Mouse (Mus musculus) heart, embryonic 15.5 days (tissue): Measurements from ENCODE around the gene Iqschfp. TPM values are rescaled to one million over a fixed set of nuclear protein-coding genes. Genes with fewer than 3 reads are reported as not detected.

Experiments
- ATAC-seq: fragments of 200-750 bp; cut with Nextera tagmentation; replicated peaks from 2 replicates; pipeline ENCODE4 v1.8.0; 2017; ENCODE audit warnings: low read depth, moderate TSS enrichment; ENCODE audit not compliant: insufficient number of reproducible peaks, insufficient read depth, low FRiP score
- H3K27ac ChIP-seq: fragments of 300-500 bp; sonication (generic); 2 replicates; pipeline ENCODE4 v1.5.1; 2015; ENCODE audit warnings: mild to moderate bottlenecking, inconsistent platforms
- H3K27me3 ChIP-seq: fragments of 300-500 bp; sonication (generic); 2 replicates; pipeline ENCODE4 v1.6.1; 2015; ENCODE audit warnings: inconsistent platforms
- H3K36me3 ChIP-seq: fragments of 300-500 bp; sonication (generic); 2 replicates; pipeline ENCODE4 v1.6.1; 2015; ENCODE audit warnings: mild to moderate bottlenecking, inconsistent platforms
- H3K4me1 ChIP-seq: fragments of 300-500 bp; sonication (generic); replicated peaks from 2 replicates; pipeline ENCODE4 v1.6.1; 2015; ENCODE audit warnings: inconsistent platforms
- H3K4me2 ChIP-seq: fragments of 300-500 bp; sonication (generic); 2 replicates; pipeline ENCODE4 v1.6.1; 2015; ENCODE audit warnings: inconsistent platforms, mild to moderate bottlenecking, moderate library complexity
- H3K4me3 ChIP-seq: fragments of 300-500 bp; sonication (generic); 2 replicates; pipeline ENCODE4 v1.5.1; 2015; ENCODE audit warnings: mild to moderate bottlenecking, inconsistent platforms
- H3K9ac ChIP-seq: fragments of 300-500 bp; sonication (generic); 2 replicates; pipeline ENCODE4 v1.6.1; 2015; ENCODE audit warnings: mild to moderate bottlenecking, inconsistent platforms
- H3K9me3 ChIP-seq: fragments of 300-500 bp; sonication (generic); replicated peaks from 2 replicates; pipeline ENCODE4 v1.6.1; 2016; ENCODE audit warnings: inconsistent platforms
- WGBS: fragments of 180-500 bp; shearing (Covaris S2); methylation state at CpG from one replicate; pipeline ENCODE4 v1.1.7; 2015; ENCODE audit warnings: mixed read lengths; 5-methylcytosine and 5-hydroxymethylcytosine counted together
- polyA plus RNA-seq: library from polyadenylated mRNA; unstranded; fragments of >200 nt; fragmentation: Nextera tagmentation; extraction: Ambion mirVana; gene quantifications from 2 replicates; pipeline ENCODE4 v1.2.1, GENCODE M21; 2015

The Iqschfp gene
- polyA plus RNA-seq, 1 experiment from 2014 or later = not detected

GRCm38 (mm10) chr3:68405724-68406123, 513.7 kb downstream of the Iqschfp start:
- Histone ChIP-seq H3K27me3 (no peaks in the 10 kb centered on the region), H3K27ac (no peak overlapping the region), H3K4me1 (peaks cover 2% of the 10 kb centered on the region; the same call in 1 of the 2 replicates), H3K9ac (no peak overlapping the region), H3K36me3 (no peaks in the 10 kb centered on the region), H3K9me3 (no peaks in the 10 kb centered on the region), H3K4me2 (0 out of 2 replicates have a peak overlapping the region, but pooled peaks have one; percentile 11), H3K4me3 (no peak overlapping the region)
- 39% methylated on average over 5 of the region's 5 CpGs for WGBS
- ATAC-seq = no peak

GRCm38 (mm10) chr3:68412262-68412661, 520.2 kb downstream of the Iqschfp start:
- H3K27me3 ChIP-seq = no peaks in the 10 kb centered on the region
- WGBS = 20% methylated on average over 3 of the region's 3 CpGs
- no peak overlapping the region for H3K9ac ChIP-seq

GRCm38 (mm10) chr3:68419792-68420191, 527.8 kb downstream of the Iqschfp start:
- no peaks in the 10 kb centered on the region for H3K4me1 ChIP-seq

More at GRCm38 (mm10) chr3:68412262-68412661, 520.2 kb downstream of the Iqschfp start:
- Histone ChIP-seq H3K27ac (no peak overlapping the region), H3K4me1 (no peaks in the 10 kb centered on the region; the same call in 1 of the 2 replicates), H3K9me3 (no peaks in the 10 kb centered on the region), H3K36me3 (no peaks in the 10 kb centered on the region), H3K4me2 (no peak overlapping the region), H3K4me3 (no peak overlapping the region)
- ATAC-seq = no peak

GRCm38 (mm10) chr3:68420927-68421326, 528.9 kb downstream of the Iqschfp start:
- ATAC-seq = no peak
- Histone ChIP-seq H3K9me3 (no peaks in the 10 kb centered on the region), H3K9ac (no peak overlapping the region), H3K4me1 (no peaks in the 10 kb centered on the region), H3K4me2 (no peak overlapping the region), H3K27ac (no peak overlapping the region), H3K36me3 (no peaks in the 10 kb centered on the region), H3K27me3 (peaks cover 5% of the 10 kb centered on the region; the same call in 1 of the 2 replicates), H3K4me3 (no peak overlapping the region)
- WGBS = 62% methylated on average over 2 of the region's 2 CpGs

More at GRCm38 (mm10) chr3:68419792-68420191, 527.8 kb downstream of the Iqschfp start:
- Histone ChIP-seq H3K36me3 (no peaks in the 10 kb centered on the region), H3K9me3 (no peaks in the 10 kb centered on the region), H3K27me3 (peaks cover 5% of the 10 kb centered on the region; the same call in 1 of the 2 replicates), H3K4me2 (no peak overlapping the region), H3K9ac (no peak overlapping the region), H3K27ac (no peak overlapping the region), H3K4me3 (no peak overlapping the region)
- ATAC-seq = no peak
- WGBS = 84% methylated on average over 4 of the region's 4 CpGs

GRCm38 (mm10) chr3:68421849-68422248, 529.8 kb downstream of the Iqschfp start:
- Histone ChIP-seq H3K27ac (no peak overlapping the region), H3K9ac (no peak overlapping the region), H3K27me3 (peaks cover 5% of the 10 kb centered on the region; the same call in 1 of the 2 replicates), H3K4me3 (no peak overlapping the region), H3K9me3 (no peaks in the 10 kb centered on the region), H3K36me3 (no peaks in the 10 kb centered on the region), H3K4me1 (no peaks in the 10 kb centered on the region), H3K4me2 (no peak overlapping the region)
- WGBS = 91% methylated on average over 2 of the region's 2 CpGs
- ATAC-seq = no peak

GRCm38 (mm10) chr3:68428081-68428480, 536.0 kb downstream of the Iqschfp start:
- Histone ChIP-seq H3K4me3 (no peak overlapping the region), H3K9ac (no peak overlapping the region), H3K4me2 (no peak overlapping the region), H3K9me3 (no peaks in the 10 kb centered on the region), H3K27me3 (no peaks in the 10 kb centered on the region), H3K4me1 (no peaks in the 10 kb centered on the region), H3K36me3 (no peaks in the 10 kb centered on the region), H3K27ac (no peak overlapping the region)
- ATAC-seq = no peak
- WGBS = 86% methylated on average over 5 of the region's 5 CpGs

GRCm38 (mm10) chr3:68434435-68434834, 542.4 kb downstream of the Iqschfp start:
- no peak overlapping the region for H3K4me3 ChIP-seq
- no peaks in the 10 kb centered on the region for H3K4me1 ChIP-seq
- no peaks in the 10 kb centered on the region for H3K9me3 ChIP-seq
- no peak for ATAC-seq
- no peak overlapping the region for H3K9ac ChIP-seq
- no peak overlapping the region for H3K4me2 ChIP-seq
- H3K36me3 ChIP-seq = no peaks in the 10 kb centered on the region
- no peak overlapping the region for H3K27ac ChIP-seq
- 79% methylated on average over 7 of the region's 7 CpGs for WGBS
- no peaks in the 10 kb centered on the region for H3K27me3 ChIP-seq

- Histone ChIP-seq H3K9me3 (no peaks in the 10 kb centered on the region), H3K4me1 (no peaks in the 10 kb centered on the region), H3K4me3 (no peak overlapping the region), H3K27me3 (no peaks in the 10 kb centered on the region), H3K9ac (no peak overlapping the region), H3K36me3 (no peaks in the 10 kb centered on the region), H3K27ac (no peak overlapping the region), H3K4me2 (no peak overlapping the region)
- ATAC-seq = no peak
- WGBS = 68% methylated on average over 2 of the region's 2 CpGs
Measured at GRCm38 (mm10) chr3:68434897-68435296, 542.9 kb downstream of the Iqschfp start.

- Histone ChIP-seq H3K9ac (no peak overlapping the region), H3K36me3 (no peaks in the 10 kb centered on the region), H3K4me1 (peaks cover 8% of the 10 kb centered on the region; the same call in 1 of the 2 replicates), H3K4me2 (no peak overlapping the region), H3K4me3 (no peak overlapping the region), H3K9me3 (no peaks in the 10 kb centered on the region), H3K27ac (no peak overlapping the region), H3K27me3 (no peaks in the 10 kb centered on the region)
- 66% methylated on average over 2 of the region's 2 CpGs for WGBS
- no peak for ATAC-seq
Measured at GRCm38 (mm10) chr3:68448480-68448879, 556.4 kb downstream of the Iqschfp start.

- ATAC-seq = no peak
- 100% methylated on average over 1 of the region's 1 CpGs for WGBS
- Histone ChIP-seq H3K27ac (no peak overlapping the region), H3K9me3 (no peaks in the 10 kb centered on the region), H3K9ac (no peak overlapping the region), H3K4me3 (no peak overlapping the region), H3K27me3 (no peaks in the 10 kb centered on the region), H3K4me1 (peaks cover 8% of the 10 kb centered on the region; the same call in 1 of the 2 replicates), H3K4me2 (no peak overlapping the region), H3K36me3 (no peaks in the 10 kb centered on the region)
Measured at GRCm38 (mm10) chr3:68451634-68452033, 559.6 kb downstream of the Iqschfp start.

GRCm38 (mm10) chr3:68453266-68453665, 561.2 kb downstream of the Iqschfp start:
- under 1% methylated on average over 5 of the region's 5 CpGs for WGBS
- Histone ChIP-seq H3K9me3 (no peaks in the 10 kb centered on the region), H3K4me1 (peaks cover 8% of the 10 kb centered on the region; the same call in 1 of the 2 replicates), H3K9ac (0 out of 2 replicates have a peak overlapping the region, but pooled peaks have one; percentile 21), H3K4me3 (peak overlapping the region; percentile 21; the same call in 1 of the 2 replicates), H3K27me3 (no peaks in the 10 kb centered on the region), H3K4me2 (peak overlapping the region; percentile 52), H3K36me3 (no peaks in the 10 kb centered on the region), H3K27ac (peak overlapping the region; percentile 71)
- peak; percentile 67 for ATAC-seq
